Mouse (Mus musculus) intestine, postnatal 0 days (tissue): ENCODE data around the gene Piga. TPM values are rescaled to one million over a fixed set of nuclear protein-coding genes. Genes with fewer than 3 reads are reported as not detected.

Source experiments
- ATAC-seq: fragments of 200-750 bp; cut with Nextera tagmentation; 2 replicates; pipeline ENCODE4 v1.8.0; 2017; ENCODE audit warnings: mild to moderate bottlenecking, moderate TSS enrichment, moderate library complexity
- H3K27ac ChIP-seq: fragments of 300-500 bp; sonication (generic); 2 replicates; pipeline ENCODE4 v1.5.1; 2014; ENCODE audit warnings: mild to moderate bottlenecking, low read depth, low read length, moderate library complexity
- H3K27me3 ChIP-seq: fragments of 300-500 bp; sonication (generic); replicated peaks from 2 replicates; pipeline ENCODE4 v1.6.1; 2014; ENCODE audit warnings: low read length, mixed read lengths; ENCODE audit not compliant: control insufficient read depth, insufficient read depth
- H3K36me3 ChIP-seq: fragments of 300-500 bp; sonication (generic); 2 replicates; pipeline ENCODE4 v1.6.1; 2014; ENCODE audit warnings: mild to moderate bottlenecking, moderate library complexity; ENCODE audit not compliant: control insufficient read depth, insufficient read depth
- H3K4me1 ChIP-seq: fragments of 300-500 bp; sonication (generic); replicated peaks from 2 replicates; pipeline ENCODE4 v1.6.1; 2014; ENCODE audit warnings: antibody characterized with exemption, low read length, mixed read lengths; ENCODE audit not compliant: control insufficient read depth, insufficient read depth
- H3K4me2 ChIP-seq: fragments of 300-500 bp; sonication (generic); replicated peaks from 2 replicates; pipeline ENCODE4 v1.6.1; 2014; ENCODE audit warnings: low read depth, mild to moderate bottlenecking, moderate library complexity
- H3K4me3 ChIP-seq: fragments of 300-500 bp; sonication (generic); 2 replicates; pipeline ENCODE4 v1.5.1; 2014; ENCODE audit warnings: low read depth, low read length
- H3K9ac ChIP-seq: fragments of 300-500 bp; sonication (generic); 2 replicates; pipeline ENCODE4 v1.6.1; 2014; ENCODE audit warnings: mild to moderate bottlenecking, low read depth, low read length
- H3K9me3 ChIP-seq: fragments of 300-500 bp; sonication (generic); 2 replicates; pipeline ENCODE4 v1.6.1; 2016; ENCODE audit warnings: mixed run types; ENCODE audit not compliant: control insufficient read depth
- CTCF ChIP-seq: sonication (generic); IDR thresholded peaks from 2 replicates; pipeline ENCODE4 v1.5.1; 2016; ENCODE audit warnings: low read depth, mild to moderate bottlenecking, control low read depth, antibody characterized with exemption, moderate library complexity
- WGBS: fragments of 180-500 bp; shearing (Covaris S2); extraction: QIAGEN DNeasy Blood & Tissue Kit; methylation state at CpG from one replicate; pipeline ENCODE4 v1.1.7; 2014; 5-methylcytosine and 5-hydroxymethylcytosine counted together
- polyA plus RNA-seq: library from polyadenylated mRNA; unstranded; fragments of >200 nt; fragmentation: Nextera tagmentation; extraction: Ambion mirVana; gene quantifications from 2 replicates; pipeline ENCODE4 v1.2.1, GENCODE M21; 2015

Piga gene
- polyA plus RNA-seq, 1 experiment from 2014 or later = 8.2 TPM

GRCm38 (mm10) chrX:164416803-164417202, 2.8 kb upstream of the Piga start:
- no peaks in the 10 kb centered on the region for H3K4me1 ChIP-seq
- H3K4me3 ChIP-seq = no peak overlapping the region
- WGBS = 90% methylated on average over 2 of the region's 2 CpGs
- H3K9me3 ChIP-seq = no peaks in the 10 kb centered on the region
- H3K9ac ChIP-seq = no peak overlapping the region
- no peak for ATAC-seq
- H3K4me2 ChIP-seq = no peak overlapping the region
- no peak for TF ChIP-seq CTCF
- H3K27me3 ChIP-seq = no peaks in the 10 kb centered on the region
- no peaks in the 10 kb centered on the region for H3K36me3 ChIP-seq
- H3K27ac ChIP-seq = no peak overlapping the region

GRCm38 (mm10) chrX:164418008-164418407, 1.6 kb upstream of the Piga start:
- Histone ChIP-seq H3K4me2 (no peak overlapping the region), H3K4me1 (no peaks in the 10 kb centered on the region), H3K9ac (no peak overlapping the region), H3K4me3 (no peak overlapping the region), H3K36me3 (no peaks in the 10 kb centered on the region), H3K27me3 (no peaks in the 10 kb centered on the region), H3K9me3 (no peaks in the 10 kb centered on the region), H3K27ac (no peak overlapping the region)
- no peak for ATAC-seq
- no peak for TF ChIP-seq CTCF

- no peak for ATAC-seq
- H3K4me1 ChIP-seq = no peaks in the 10 kb centered on the region
- no peaks in the 10 kb centered on the region for H3K27me3 ChIP-seq
- H3K4me3 ChIP-seq = peak overlapping the region; percentile 58
- TF ChIP-seq CTCF = no peak
- H3K9ac ChIP-seq = peak overlapping the region; percentile 54
- H3K4me2 ChIP-seq = peak overlapping the region; percentile 61
- H3K9me3 ChIP-seq = no peaks in the 10 kb centered on the region
- no peaks in the 10 kb centered on the region for H3K36me3 ChIP-seq
- WGBS = 26% methylated on average over 13 of the region's 13 CpGs
- peak overlapping the region; percentile 64 for H3K27ac ChIP-seq
Measured at GRCm38 (mm10) chrX:164419955-164420354, 368 bp downstream of the Piga start.

- H3K4me3 ChIP-seq = peak overlapping the region; percentile 58
- H3K27ac ChIP-seq = no peak overlapping the region
- 36% methylated on average over 3 of the region's 3 CpGs for WGBS
- no peaks in the 10 kb centered on the region for H3K27me3 ChIP-seq
- no peak for TF ChIP-seq CTCF
- ATAC-seq = no peak
- no peaks in the 10 kb centered on the region for H3K4me1 ChIP-seq
- no peaks in the 10 kb centered on the region for H3K36me3 ChIP-seq
- peak overlapping the region; percentile 61 for H3K4me2 ChIP-seq
- H3K9me3 ChIP-seq = no peaks in the 10 kb centered on the region
- 0 out of 2 replicates have a peak overlapping the region, but pooled peaks have one; percentile 54 for H3K9ac ChIP-seq
Measured at GRCm38 (mm10) chrX:164420518-164420917, 931 bp downstream of the Piga start.

GRCm38 (mm10) chrX:164424821-164425220, 5.2 kb downstream of the Piga start:
- no peak overlapping the region for H3K9ac ChIP-seq
- H3K36me3 ChIP-seq = no peaks in the 10 kb centered on the region
- no peaks in the 10 kb centered on the region for H3K9me3 ChIP-seq
- H3K27me3 ChIP-seq = no peaks in the 10 kb centered on the region
- no peak overlapping the region for H3K4me3 ChIP-seq
- no peaks in the 10 kb centered on the region for H3K4me1 ChIP-seq
- H3K27ac ChIP-seq = no peak overlapping the region
- WGBS = 80% methylated on average over 1 of the region's 1 CpGs
- no peak for TF ChIP-seq CTCF
- no peak overlapping the region for H3K4me2 ChIP-seq
- ATAC-seq = no peak

GRCm38 (mm10) chrX:164427295-164427694, 7.7 kb downstream of the Piga start:
- no peaks in the 10 kb centered on the region for H3K4me1 ChIP-seq
- WGBS = 56% methylated on average over 4 of the region's 4 CpGs
- no peaks in the 10 kb centered on the region for H3K36me3 ChIP-seq
- ATAC-seq = peak; percentile 90
- no peaks in the 10 kb centered on the region for H3K27me3 ChIP-seq
- H3K9ac ChIP-seq = no peak overlapping the region
- H3K9me3 ChIP-seq = no peaks in the 10 kb centered on the region
- no peak for TF ChIP-seq CTCF
- H3K27ac ChIP-seq = no peak overlapping the region
- H3K4me2 ChIP-seq = no peak overlapping the region
- H3K4me3 ChIP-seq = no peak overlapping the region

- H3K27ac ChIP-seq = no peak overlapping the region
- 67% methylated on average over 2 of the region's 2 CpGs for WGBS
- H3K36me3 ChIP-seq = peaks cover 5% of the 10 kb centered on the region; the same call in 1 of the 2 replicates
- no peak overlapping the region for H3K4me2 ChIP-seq
- TF ChIP-seq CTCF = no peak
- no peaks in the 10 kb centered on the region for H3K9me3 ChIP-seq
- no peak overlapping the region for H3K9ac ChIP-seq
- no peaks in the 10 kb centered on the region for H3K4me1 ChIP-seq
- no peaks in the 10 kb centered on the region for H3K27me3 ChIP-seq
- H3K4me3 ChIP-seq = no peak overlapping the region
- ATAC-seq = no peak
Measured at GRCm38 (mm10) chrX:164428224-164428623, 8.6 kb downstream of the Piga start.
